Comparison of ENCODE assay signal across 17 mouse cellular contexts in genomic region chr3:96398911-96399310, GRCm38 (mm10). TPM values are rescaled to one million over a fixed set of nuclear protein-coding genes. Genes with fewer than 3 reads are reported as not detected.
DNase-seq lines count a peak whose midpoint lies in the region; ATAC-seq and TF ChIP-seq lines count a peak whose summit lies in the region.
"Had no signal": no experiment of that assay in that cellular context is flagged by ENCODE, and none has a peak within 500 bp of the region (broad histone marks: within the 10 kb centered on the region; RNA-seq: fewer than 3 reads in every experiment).

No protein-coding gene starts in this region.

- ATAC-seq in lung, embryonic 14.5 days (ENCODE audit: insufficient read depth) = no peak
- peak; percentile 13; the same call in 1 of the 2 replicates for ATAC-seq in liver, embryonic 16.5 days (ENCODE audit: low read depth)
- ATAC-seq: forebrain, embryonic 14.5 days had no signal

- H3K4me1 ChIP-seq in lung, embryonic 14.5 days (ENCODE audit: insufficient read depth) = no peaks in the 10 kb centered on the region; the same call in 1 of the 2 replicates
- no peaks in the 10 kb centered on the region for H3K4me1 ChIP-seq in ES-Bruce4 (ENCODE audit: control insufficient read depth, insufficient read depth, low read length)
- H3K4me1 ChIP-seq in liver, embryonic 16.5 days (ENCODE audit: control insufficient read depth, low read depth, low read length) = peaks cover 5% of the 10 kb centered on the region

- H3K9ac ChIP-seq in lung, embryonic 14.5 days = no peak overlapping the region
- H3K9ac ChIP-seq in ES-Bruce4 (ENCODE audit: low read depth, poor library complexity, severe bottlenecking) = no peak overlapping the region
- H3K9ac ChIP-seq in liver, embryonic 16.5 days (ENCODE audit: low read depth, low read length) = no peak overlapping the region
- H3K9ac ChIP-seq: embryonic facial prominence, embryonic 12.5 days; hindbrain, embryonic 14.5 days; kidney, embryonic 15.5 days; limb, embryonic 15.5 days had no signal

- no peak overlapping the region for H3K4me3 ChIP-seq in lung, embryonic 14.5 days (ENCODE audit: low read depth, low read length)
- H3K4me3 ChIP-seq in ES-Bruce4 (ENCODE audit: low read depth, low read length) = peak overlapping the region; percentile 3; the same call in 1 of the 2 replicates
- no peak overlapping the region for H3K4me3 ChIP-seq in liver, embryonic 16.5 days (ENCODE audit: low read depth, low read length)
- H3K4me3 ChIP-seq: embryonic facial prominence, embryonic 12.5 days; kidney, embryonic 15.5 days; limb, embryonic 15.5 days had no signal

- no peak for TF ChIP-seq EP300 in ES-Bruce4 (IDR thresholded peaks at IDR 0.05; ENCODE audit: insufficient read depth, low read depth, low read length)

- peaks cover 90% of the 10 kb centered on the region for H3K27me3 ChIP-seq in lung, embryonic 14.5 days (ENCODE audit: insufficient read depth, low read length)
- H3K27me3 ChIP-seq in ES-Bruce4 (ENCODE audit: control insufficient read depth, insufficient read depth, low read length, poor library complexity, severe bottlenecking) = no peaks in the 10 kb centered on the region
- peaks cover 44% of the 10 kb centered on the region for H3K27me3 ChIP-seq in liver, embryonic 16.5 days (ENCODE audit: control insufficient read depth, insufficient read depth, low read depth, low read length)

- H3K9me3 ChIP-seq in lung, embryonic 14.5 days (ENCODE audit: low read depth, low read length) = no peaks in the 10 kb centered on the region
- no peaks in the 10 kb centered on the region for H3K9me3 ChIP-seq in ES-Bruce4 (replicated peaks; ENCODE audit: control insufficient read depth, insufficient read depth, low read length, poor library complexity, severe bottlenecking)
- H3K9me3 ChIP-seq in liver, embryonic 16.5 days (replicated peaks; ENCODE audit: control insufficient read depth, low read length) = no peaks in the 10 kb centered on the region
- H3K9me3 ChIP-seq: embryonic facial prominence, embryonic 12.5 days; kidney, embryonic 15.5 days; limb, embryonic 15.5 days had no signal

- no peaks in the 10 kb centered on the region for H3K36me3 ChIP-seq in lung, embryonic 14.5 days (ENCODE audit: insufficient read depth)
- H3K36me3 ChIP-seq in ES-Bruce4 (ENCODE audit: control insufficient read depth, insufficient read depth, low read length, poor library complexity, severe bottlenecking) = no peaks in the 10 kb centered on the region
- no peaks in the 10 kb centered on the region for H3K36me3 ChIP-seq in liver, embryonic 16.5 days (ENCODE audit: control insufficient read depth, insufficient read depth)
- H3K36me3 ChIP-seq: embryonic facial prominence, embryonic 12.5 days; kidney, embryonic 15.5 days; limb, embryonic 15.5 days had no signal

- peak; percentile 70 for DNase-seq in lung, embryonic 14.5 days
- no peak for DNase-seq in lung, adult 18-20 months
- DNase-seq in embryo, embryonic 10 days (ENCODE audit: low spot score) = peak; percentile 70
- DNase-seq in spleen, postnatal 36 days (ENCODE audit: low spot score in 2 of 2) = no peak
- DNase-seq in kidney, postnatal 4 days = no peak
- no peak for DNase-seq in ovary, postnatal 14 days (ENCODE audit: low spot score)
- DNase-seq: adrenal gland, adult 2 months; gastrocnemius, postnatal 14 days; thymus, adult 18-20 months had no signal

- no peak overlapping the region for H3K4me2 ChIP-seq in lung, embryonic 14.5 days
- H3K4me2 ChIP-seq in liver, embryonic 16.5 days (ENCODE audit: low read depth, low read length) = no peak overlapping the region
- H3K4me2 ChIP-seq: embryonic facial prominence, embryonic 12.5 days; hindbrain, embryonic 14.5 days; kidney, embryonic 15.5 days; limb, embryonic 15.5 days had no signal

- 2% methylated on average over 5 of the region's 5 CpGs for WGBS in lung, embryonic 14.5 days
- under 1% methylated on average over 5 of the region's 5 CpGs for WGBS in liver, embryonic 16.5 days (ENCODE audit: insufficient replicate concordance)

- TF ChIP-seq POLR2A in ES-Bruce4 (IDR thresholded peaks at IDR 0.05; ENCODE audit: insufficient read depth, low read length) = no peak

- no peak overlapping the region for H3K27ac ChIP-seq in lung, embryonic 14.5 days (ENCODE audit: low read depth)
- H3K27ac ChIP-seq in ES-Bruce4 (ENCODE audit: insufficient read depth, low read length) = no peak overlapping the region
- no peak overlapping the region for H3K27ac ChIP-seq in liver, embryonic 16.5 days (ENCODE audit: low read length)
- H3K27ac ChIP-seq: embryonic facial prominence, embryonic 12.5 days; hindbrain, embryonic 14.5 days; kidney, embryonic 15.5 days; limb, embryonic 15.5 days; macrophage had no signal

- no peak for TF ChIP-seq CTCF in lung, embryonic 14.5 days (IDR thresholded peaks at IDR 0.05; ENCODE audit: low read depth)
- no peak for TF ChIP-seq CTCF in ES-Bruce4 (IDR thresholded peaks at IDR 0.05; ENCODE audit: low read depth, low read length)

RNA-seq across cellular contexts. Expression of gene BC107364, which starts 53.2 kb away (rescaled TPM):
- not detected in 2 replicates for polyA plus RNA-seq in lung, embryonic 14.5 days (2014; fragmentation: Nextera tagmentation; extraction: Ambion mirVana)
- polyA plus RNA-seq in ES-Bruce4 (2011; ENCODE audit: insufficient read depth, insufficient read length, low read depth, missing spikeins) = 4.6 TPM in 2 replicates
- not detected in 2 replicates for polyA plus RNA-seq in liver, embryonic 16.5 days (2015; fragmentation: Nextera tagmentation; extraction: Ambion mirVana)
- polyA plus RNA-seq: adrenal gland, adult 2 months; forebrain, embryonic 14.5 days; hindbrain, embryonic 14.5 days; kidney, embryonic 15.5 days; macrophage had no signal

Comparison
In these comparisons a context has a peak if more than half of its experiments do, and no peak if none do; other contexts are left out.
1. DNase-seq: peak in lung, embryonic 14.5 days (single experiment) and embryo, embryonic 10 days (single experiment); none in lung, adult 18-20 months (0 of 2), spleen, postnatal 36 days (0 of 2), kidney, postnatal 4 days (0 of 2) and ovary, postnatal 14 days (single experiment).